Mouse (Mus musculus) central nervous system, embryonic 11.5 days (tissue): ENCODE data around the gene Dimt1. TPM values are rescaled to one million over a fixed set of nuclear protein-coding genes. Genes with fewer than 3 reads are reported as not detected.

Experiments
- polyA plus RNA-seq: library from polyadenylated mRNA; depleted of rRNA; stranded (reverse); fragments of >200 nt; gene quantifications from 2 replicates; pipeline ENCODE4 v1.2.3, GENCODE M21; 2012; rRNA removed

Dimt1 gene
- 21.4 and 30.8 TPM in 2 replicates for polyA plus RNA-seq

GRCm38 (mm10) chr13:106946594-106947540, at the start of gene Dimt1:
Dimt1 (plus strand) TSS chr13:106947127.

GRCm38 (mm10) chr13:106936256-106937137, 10.4 kb upstream of the Dimt1 start, which contains the start of gene Ipo11:
Ipo11 (minus strand) TSS chr13:106936958.

Other genes with a start within 250 kb of the Dimt1 start
- 47.4 and 50.1 TPM in 2 replicates for gene Ipo11, start 10.2 kb upstream of the Dimt1 start, polyA plus RNA-seq
- gene Kif2a, start 75.0 kb downstream of the Dimt1 start, polyA plus RNA-seq: 40.5 and 63.7 TPM in 2 replicates